Mouse (Mus musculus) bone marrow macrophage, adult 2 months (primary cell): ENCODE results near the gene Ttc27. TPM values are rescaled to one million over a fixed set of nuclear protein-coding genes. Genes with fewer than 3 reads are reported as not detected.

Experiments
- H3K27ac ChIP-seq: 2 replicates; pipeline ENCODE4 v1.5.1; 2012; ENCODE audit warnings: low read depth, low read length; ENCODE audit not compliant: insufficient read depth
- H3K4me1 ChIP-seq: 2 replicates; pipeline ENCODE4 v1.6.1; 2012; ENCODE audit warnings: low read length; ENCODE audit not compliant: control insufficient read depth, insufficient read depth
- H3K4me3 ChIP-seq: 2 replicates; pipeline ENCODE4 v1.5.1; 2012; ENCODE audit warnings: mild to moderate bottlenecking, low read length, moderate library complexity; ENCODE audit not compliant: insufficient read depth
- CTCF ChIP-seq: IDR thresholded peaks from 2 replicates; pipeline ENCODE4 v1.5.1; 2012; ENCODE audit warnings: low read depth, mild to moderate bottlenecking, low read length, moderate library complexity
- POLR2A ChIP-seq: IDR thresholded peaks from 2 replicates; pipeline ENCODE4 v1.6.1; 2012; ENCODE audit warnings: mild to moderate bottlenecking, low read depth, low read length, borderline replicate concordance
- polyA plus RNA-seq: library from polyadenylated mRNA; stranded (reverse); fragments of >200 nt; gene quantifications from 2 replicates; pipeline ENCODE4 v1.2.4, GENCODE M21; 2012; ENCODE audit not compliant: missing spikeins, insufficient read depth, insufficient read length

Ttc27 gene
- polyA plus RNA-seq, 1 experiment = 11.0 TPM

GRCm38 (mm10) chr17:74706593-74706992 lies 10.9 kb upstream of the Ttc27 start:
- H3K27ac ChIP-seq = no peak overlapping the region
- TF ChIP-seq POLR2A = no peak
- TF ChIP-seq CTCF = no peak
- peaks cover 19% of the 10 kb centered on the region for H3K4me1 ChIP-seq
- no peak overlapping the region for H3K4me3 ChIP-seq

DNA sequence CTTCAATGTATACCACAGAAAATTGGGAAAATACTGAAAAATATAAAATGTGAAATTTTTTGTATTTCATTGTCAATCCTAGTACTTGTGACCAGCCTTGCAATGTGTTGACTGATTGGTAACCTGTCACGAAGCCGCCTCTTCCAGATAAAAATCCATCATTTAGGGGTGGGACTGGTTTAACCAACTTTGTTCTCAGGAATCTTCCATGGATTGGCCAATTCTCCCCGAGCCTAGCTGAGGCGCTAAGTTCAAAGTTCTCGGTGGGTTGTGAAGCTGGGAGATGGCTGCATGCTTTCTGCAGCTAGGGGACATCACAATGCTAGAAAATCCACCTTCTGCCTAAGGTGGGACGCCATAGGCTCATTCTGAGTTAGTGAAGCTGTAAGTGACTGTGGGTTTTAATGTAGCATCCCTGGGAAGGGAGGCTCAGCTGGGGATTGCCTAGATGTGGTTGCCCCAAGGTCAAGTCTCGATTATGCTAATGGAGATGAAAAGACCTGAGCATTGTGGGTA lies 9.8 kb upstream of the Ttc27 start:
- Histone ChIP-seq H3K4me3 (no peak overlapping the region), H3K4me1 (peaks cover 22% of the 10 kb centered on the region), H3K27ac (no peak overlapping the region)
- no peak for TF ChIP-seq POLR2A
- TF ChIP-seq CTCF = no peak

DNA sequence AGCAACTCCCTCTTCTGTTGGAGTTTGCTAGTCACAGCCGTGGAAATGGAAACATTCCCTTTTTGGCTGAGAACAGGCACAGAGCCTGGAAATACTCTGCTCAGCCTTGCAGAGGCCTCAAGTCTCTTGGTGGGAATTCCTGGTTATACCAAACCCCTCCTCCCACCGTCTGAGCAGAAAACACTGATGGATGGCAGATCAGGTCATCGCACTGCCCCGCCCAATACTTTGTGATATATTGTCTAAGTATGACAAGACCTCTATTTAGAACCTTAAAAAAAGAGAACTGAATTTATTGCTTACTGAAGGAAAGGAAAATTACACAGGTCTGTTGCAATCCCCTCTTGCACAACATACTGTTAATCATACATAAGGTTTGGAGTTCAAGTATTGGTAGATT lies 6.8 kb upstream of the Ttc27 start:
- peak overlapping the region; percentile 86 for H3K27ac ChIP-seq
- H3K4me3 ChIP-seq = no peak overlapping the region
- TF ChIP-seq CTCF (no peak), POLR2A (no peak)
- H3K4me1 ChIP-seq = peaks cover 31% of the 10 kb centered on the region

- H3K4me3 ChIP-seq = no peak overlapping the region
- TF ChIP-seq CTCF = no peak
- TF ChIP-seq POLR2A = no peak
Measured at GRCm38 (mm10) chr17:74711627-74712026, 5.9 kb upstream of the Ttc27 start.

GRCm38 (mm10) chr17:74715128-74715527 lies 2.4 kb upstream of the Ttc27 start:
- Histone ChIP-seq H3K4me1 (peaks cover 32% of the 10 kb centered on the region), H3K4me3 (no peak overlapping the region), H3K27ac (no peak overlapping the region)
- TF ChIP-seq POLR2A = no peak
- TF ChIP-seq CTCF = no peak

More at GRCm38 (mm10) chr17:74711627-74712026, 5.9 kb upstream of the Ttc27 start:
- H3K27ac ChIP-seq = peak overlapping the region; percentile 86
- peaks cover 35% of the 10 kb centered on the region for H3K4me1 ChIP-seq

- H3K4me3 ChIP-seq = no peak overlapping the region
- TF ChIP-seq POLR2A = no peak
- no peak for TF ChIP-seq CTCF
- peaks cover 26% of the 10 kb centered on the region for H3K4me1 ChIP-seq
- no peak overlapping the region for H3K27ac ChIP-seq
Measured at GRCm38 (mm10) chr17:74715724-74716123, 1.8 kb upstream of the Ttc27 start.

- Histone ChIP-seq H3K27ac (peak overlapping the region; percentile 67), H3K4me3 (peak overlapping the region; percentile 87; the same call in 1 of the 2 replicates), H3K4me1 (peaks cover 20% of the 10 kb centered on the region)
- TF ChIP-seq CTCF (no peak), POLR2A (no peak)
Measured at GRCm38 (mm10) chr17:74716643-74717042, 889 bp upstream of the Ttc27 start.

DNA sequence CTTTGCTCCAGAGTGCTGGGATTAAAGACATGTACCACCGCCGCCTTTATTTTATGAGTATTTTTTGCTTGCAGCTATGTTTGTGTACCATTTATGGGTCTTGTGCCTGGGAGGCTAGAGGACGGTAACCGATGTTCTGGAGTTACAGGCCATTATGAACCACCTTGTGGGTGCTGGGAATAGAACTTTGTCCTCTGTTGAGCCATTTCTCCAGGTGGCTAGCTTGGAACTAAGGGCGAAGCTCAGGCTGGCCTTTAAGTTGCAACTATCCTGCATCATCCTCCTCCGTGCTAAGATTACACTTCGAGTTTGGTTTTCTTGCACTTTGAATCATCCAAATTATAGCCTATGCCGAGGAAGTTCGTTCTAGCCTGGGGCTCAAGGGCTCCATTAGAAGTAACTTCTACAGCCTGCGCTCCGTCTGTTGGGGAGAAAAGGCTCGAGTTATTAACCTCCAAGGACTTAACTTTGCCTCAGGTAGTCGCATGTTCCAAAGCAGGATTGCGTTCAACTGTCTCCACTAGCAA lies 378 bp upstream of the Ttc27 start:
- no peak for TF ChIP-seq CTCF
- Histone ChIP-seq H3K4me1 (peaks cover 18% of the 10 kb centered on the region), H3K27ac (peak overlapping the region; percentile 67), H3K4me3 (peak overlapping the region; percentile 87)

GRCm38 (mm10) chr17:74732872-74733271 lies 15.3 kb downstream of the Ttc27 start:
- Histone ChIP-seq H3K4me1 (no peaks in the 10 kb centered on the region; the same call in 1 of the 2 replicates), H3K4me3 (no peak overlapping the region), H3K27ac (no peak overlapping the region)
- no peak for TF ChIP-seq POLR2A

GRCm38 (mm10) chr17:74735392-74735791 lies 17.9 kb downstream of the Ttc27 start:
- TF ChIP-seq POLR2A = no peak
- TF ChIP-seq CTCF = no peak
- no peak overlapping the region for H3K4me3 ChIP-seq
- H3K4me1 ChIP-seq = no peaks in the 10 kb centered on the region
- H3K27ac ChIP-seq = no peak overlapping the region

DNA sequence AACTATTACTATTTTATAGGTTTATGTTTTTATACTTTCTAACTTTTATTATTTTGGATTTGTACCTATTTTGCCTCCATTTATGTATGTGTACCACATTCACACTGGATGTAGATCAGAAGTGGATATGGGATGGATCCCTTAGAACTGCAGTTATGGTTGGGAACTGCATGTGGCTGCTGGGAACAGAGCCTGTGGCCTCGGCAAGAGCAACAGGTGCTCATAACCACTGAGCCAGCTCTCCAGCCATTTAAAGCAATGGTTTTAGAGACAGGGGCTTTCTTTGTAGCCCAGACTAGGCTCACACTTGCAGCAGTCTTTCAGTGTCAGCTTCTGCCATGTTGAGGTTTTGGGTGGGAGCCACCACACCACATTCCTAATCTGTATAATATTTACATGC lies 32.1 kb downstream of the Ttc27 start:
- TF ChIP-seq POLR2A (no peak), CTCF (no peak)
- H3K4me3 ChIP-seq = no peak overlapping the region
- H3K4me1 ChIP-seq = peaks cover 17% of the 10 kb centered on the region
- H3K27ac ChIP-seq = no peak overlapping the region
